Mouse (Mus musculus): ENCODE measurements around the gene Cdc42bpb. TPM values are rescaled to one million over a fixed set of nuclear protein-coding genes. Genes with fewer than 3 reads are reported as not detected.

The Cdc42bpb gene
- polyA plus RNA-seq, 1 experiment from 2014 or later = 25.6 TPM

DNA sequence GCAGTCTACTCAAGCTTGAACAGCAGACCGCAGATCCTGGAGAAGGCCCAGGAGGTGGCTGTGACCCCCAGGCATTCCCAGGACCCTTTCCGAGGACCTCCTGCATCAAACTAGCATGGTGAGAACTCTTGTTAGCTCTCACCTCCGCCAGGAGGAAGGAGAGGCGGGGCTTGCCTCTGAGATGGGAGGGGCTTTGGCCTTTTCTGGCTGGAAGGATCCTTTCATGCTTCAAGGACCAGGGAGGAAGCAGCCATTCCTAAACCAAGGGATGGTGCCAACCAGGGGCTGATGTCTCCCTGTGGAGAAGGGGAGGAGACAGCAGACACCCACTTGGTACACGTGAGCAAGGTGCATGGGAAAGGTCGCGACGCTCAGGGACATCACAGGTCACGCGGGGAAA is 93.0 kb downstream of the Cdc42bpb start:
- peak overlapping the region; percentile 30 for H3K4me3 ChIP-seq (replicated peaks)
- H3K9me3 ChIP-seq = no peaks in the 10 kb centered on the region
- 19% methylated on average over 10 of the region's 10 CpGs for WGBS
- H3K4me2 ChIP-seq = peak overlapping the region; percentile 47
- no peaks in the 10 kb centered on the region for H3K36me3 ChIP-seq
- peaks cover 37% of the 10 kb centered on the region for H3K4me1 ChIP-seq (replicated peaks)
- H3K9ac ChIP-seq (replicated peaks) = no peak overlapping the region
- no peak overlapping the region for H3K27ac ChIP-seq
- H3K27me3 ChIP-seq = 0 out of 2 replicates have a peak, but pooled peaks cover 3% of the 10 kb centered on the region
- 0 out of 2 replicates have a peak, but pooled peaks have one; percentile 26 for ATAC-seq (ENCODE audit: insufficient number of reproducible peaks, insufficient read depth, low FRiP score, low TSS enrichment, low read depth)

GRCm38 (mm10) chr12:111283573-111283972 is 93.9 kb downstream of the Cdc42bpb start:
- H3K27ac ChIP-seq = no peak overlapping the region
- H3K9ac ChIP-seq (replicated peaks) = no peak overlapping the region
- 66% methylated on average over 4 of the region's 4 CpGs for WGBS
- H3K4me2 ChIP-seq = no peak overlapping the region
- H3K27me3 ChIP-seq = 0 out of 2 replicates have a peak, but pooled peaks cover 3% of the 10 kb centered on the region
- peaks cover 27% of the 10 kb centered on the region for H3K4me1 ChIP-seq (replicated peaks)
- H3K36me3 ChIP-seq = no peaks in the 10 kb centered on the region
- H3K4me3 ChIP-seq (replicated peaks) = no peak overlapping the region
- peaks cover 8% of the 10 kb centered on the region for H3K9me3 ChIP-seq
- peak; percentile 52; the same call in 1 of the 2 replicates for ATAC-seq (ENCODE audit: insufficient number of reproducible peaks, insufficient read depth, low FRiP score, low TSS enrichment, low read depth)

- whole genome bisulfite sequencing = 44% methylated on average over 6 of the region's 6 CpGs
- Histone ChIP-seq H3K4me3 (replicated peaks) (no peak overlapping the region), H3K36me3 (no peaks in the 10 kb centered on the region), H3K4me2 (no peak overlapping the region), H3K27ac (no peak overlapping the region), H3K27me3 (peaks cover 64% of the 10 kb centered on the region), H3K9ac (replicated peaks) (no peak overlapping the region), H3K4me1 (replicated peaks) (peaks cover 26% of the 10 kb centered on the region), H3K9me3 (peaks cover 9% of the 10 kb centered on the region)
- ATAC-seq (ENCODE audit: insufficient number of reproducible peaks, insufficient read depth, low FRiP score, low TSS enrichment, low read depth) = no peak
Observed at GRCm38 (mm10) chr12:111276371-111276770, 101.1 kb downstream of the Cdc42bpb start.

DNA sequence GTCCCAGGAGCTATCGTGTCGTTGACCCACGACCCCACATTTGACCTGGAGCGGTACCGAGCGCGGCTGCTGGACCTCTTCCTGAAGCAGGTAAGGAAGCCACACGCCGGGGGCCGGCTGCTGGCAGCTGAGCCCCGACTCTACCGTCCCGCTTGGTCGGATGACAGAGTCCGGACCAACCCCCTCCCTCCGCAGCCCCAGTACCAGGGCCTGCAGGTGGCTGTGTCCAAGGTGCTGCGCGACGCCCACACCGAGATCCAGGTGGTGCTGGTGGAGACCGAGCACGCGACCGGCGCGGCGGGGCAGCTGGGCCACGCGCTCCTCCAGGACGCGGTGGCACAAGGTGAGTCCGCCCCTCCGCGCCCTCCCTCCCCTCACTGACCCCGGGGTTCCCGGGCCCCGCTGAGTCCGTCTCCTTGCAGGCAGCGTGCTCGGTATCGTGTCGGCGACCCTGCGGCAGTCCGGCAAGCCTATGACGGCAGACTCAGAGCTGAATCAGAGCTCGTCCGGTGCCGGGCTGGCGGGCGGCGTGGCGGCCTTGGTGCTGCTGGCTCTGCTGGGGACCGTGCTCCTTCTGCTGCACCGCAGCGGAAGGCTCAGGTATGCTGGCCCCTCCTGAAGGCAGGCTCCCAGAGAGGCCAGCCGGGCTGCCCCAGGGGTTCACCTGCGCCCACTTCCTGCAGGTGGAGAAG is 102.2 kb downstream of the Cdc42bpb start:
- Histone ChIP-seq H3K4me2 (peak overlapping the region; percentile 83), H3K36me3 (no peaks in the 10 kb centered on the region), H3K4me1 (replicated peaks) (peaks cover 31% of the 10 kb centered on the region), H3K9me3 (peaks cover 9% of the 10 kb centered on the region), H3K9ac (replicated peaks) (peak overlapping the region; percentile 37; the same call in 1 of the 2 replicates), H3K27me3 (peaks cover 75% of the 10 kb centered on the region), H3K4me3 (replicated peaks) (peak overlapping the region; percentile 44), H3K27ac (no peak overlapping the region)
- no peak for ATAC-seq (ENCODE audit: insufficient number of reproducible peaks, insufficient read depth, low FRiP score, low TSS enrichment, low read depth)
- WGBS = under 1% methylated on average over 57 of the region's 58 CpGs

GRCm38 (mm10) chr12:111274447-111275149 is 102.9 kb downstream of the Cdc42bpb start:
- WGBS = 4% methylated on average over 80 of the region's 80 CpGs
- H3K4me2 ChIP-seq = peak overlapping the region; percentile 83
- peaks cover 31% of the 10 kb centered on the region for H3K4me1 ChIP-seq (replicated peaks)
- no peak overlapping the region for H3K27ac ChIP-seq
- no peaks in the 10 kb centered on the region for H3K36me3 ChIP-seq
- no peak for ATAC-seq (ENCODE audit: insufficient number of reproducible peaks, insufficient read depth, low FRiP score, low TSS enrichment, low read depth)
- H3K27me3 ChIP-seq = peaks cover 82% of the 10 kb centered on the region
- H3K9ac ChIP-seq (replicated peaks) = peak overlapping the region; percentile 45
- peaks cover 9% of the 10 kb centered on the region for H3K9me3 ChIP-seq
- H3K4me3 ChIP-seq (replicated peaks) = peak overlapping the region; percentile 44

- Histone ChIP-seq H3K36me3 (no peaks in the 10 kb centered on the region), H3K9me3 (peaks cover 6% of the 10 kb centered on the region), H3K9ac (replicated peaks) (peak overlapping the region; percentile 45), H3K4me2 (peak overlapping the region; percentile 83), H3K27ac (no peak overlapping the region), H3K27me3 (peaks cover 87% of the 10 kb centered on the region), H3K4me3 (replicated peaks) (peak overlapping the region; percentile 44), H3K4me1 (replicated peaks) (peaks cover 31% of the 10 kb centered on the region)
- 3% methylated on average over 28 of the region's 28 CpGs for WGBS
- no peak for ATAC-seq (ENCODE audit: insufficient number of reproducible peaks, insufficient read depth, low FRiP score, low TSS enrichment, low read depth)
Observed at GRCm38 (mm10) chr12:111274006-111274405, 103.5 kb downstream of the Cdc42bpb start.

GRCm38 (mm10) chr12:111272420-111272819 is 105.1 kb downstream of the Cdc42bpb start:
- 21% methylated on average over 12 of the region's 12 CpGs for whole genome bisulfite sequencing
- Histone ChIP-seq H3K27me3 (peaks cover 93% of the 10 kb centered on the region), H3K4me3 (replicated peaks) (no peak overlapping the region), H3K9me3 (no peaks in the 10 kb centered on the region), H3K27ac (no peak overlapping the region), H3K4me1 (replicated peaks) (peaks cover 31% of the 10 kb centered on the region), H3K4me2 (no peak overlapping the region), H3K9ac (replicated peaks) (no peak overlapping the region), H3K36me3 (0 out of 2 replicates have a peak, but pooled peaks cover 4% of the 10 kb centered on the region)
- no peak for ATAC-seq (ENCODE audit: insufficient number of reproducible peaks, insufficient read depth, low FRiP score, low TSS enrichment, low read depth)

DNA sequence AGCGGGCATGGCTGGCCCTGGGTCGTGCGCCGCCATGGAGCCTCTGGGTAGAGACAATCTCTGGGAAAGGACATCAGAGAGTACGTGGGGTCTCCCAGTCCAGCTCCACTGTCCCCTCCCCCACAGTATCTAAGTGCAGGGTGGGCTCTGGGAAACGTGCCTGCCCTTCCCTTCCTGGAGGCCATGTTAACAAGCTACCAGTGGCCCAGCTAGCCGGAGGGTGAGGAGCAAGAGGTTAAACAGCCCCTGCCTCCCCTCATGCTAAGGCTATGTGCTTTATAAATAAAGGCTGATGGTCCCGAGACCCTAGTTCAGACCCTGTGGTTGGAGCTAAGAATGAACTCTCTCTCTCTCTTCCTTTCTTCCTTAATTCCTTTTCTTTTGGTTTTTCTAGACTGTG is 105.6 kb downstream of the Cdc42bpb start:
- 12% methylated on average over 8 of the region's 8 CpGs for WGBS
- H3K4me3 ChIP-seq (replicated peaks) = peak overlapping the region; percentile 17; the same call in 1 of the 2 replicates

DNA sequence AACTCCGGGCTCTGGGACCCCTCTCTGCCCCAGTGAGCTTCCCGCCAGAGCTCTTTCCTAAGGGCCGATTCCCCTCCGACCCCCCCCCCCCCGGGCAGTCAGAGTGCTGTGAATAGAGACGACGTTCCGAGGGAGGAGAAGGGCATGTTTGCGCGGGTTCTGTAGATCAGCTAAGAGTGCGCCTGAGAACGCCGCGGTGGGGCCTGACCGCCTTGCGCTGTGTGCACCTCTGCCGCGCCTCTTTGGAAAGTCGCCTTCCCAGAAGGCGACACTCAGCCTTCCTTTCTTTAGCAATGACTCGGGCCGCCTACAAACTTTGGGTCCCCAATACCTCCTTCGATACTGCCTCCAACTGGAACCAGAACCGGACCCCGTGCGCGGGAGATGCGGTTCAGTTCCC is 106.1 kb downstream of the Cdc42bpb start:
- no peaks in the 10 kb centered on the region for H3K9me3 ChIP-seq
- no peak overlapping the region for H3K9ac ChIP-seq (replicated peaks)
- H3K27ac ChIP-seq = no peak overlapping the region
- peak overlapping the region; percentile 32 for H3K4me2 ChIP-seq
- H3K36me3 ChIP-seq = 0 out of 2 replicates have a peak, but pooled peaks cover 4% of the 10 kb centered on the region
- peaks cover 83% of the 10 kb centered on the region for H3K27me3 ChIP-seq
- WGBS = 8% methylated on average over 28 of the region's 28 CpGs
- H3K4me3 ChIP-seq (replicated peaks) = peak overlapping the region; percentile 17; the same call in 1 of the 2 replicates
- no peak for ATAC-seq (ENCODE audit: insufficient number of reproducible peaks, insufficient read depth, low FRiP score, low TSS enrichment, low read depth)
- H3K4me1 ChIP-seq (replicated peaks) = peaks cover 31% of the 10 kb centered on the region

More for the DNA sequence above, 105.6 kb downstream of the Cdc42bpb start:
- no peaks in the 10 kb centered on the region for H3K9me3 ChIP-seq
- peaks cover 31% of the 10 kb centered on the region for H3K4me1 ChIP-seq (replicated peaks)
- H3K27me3 ChIP-seq = peaks cover 89% of the 10 kb centered on the region
- H3K9ac ChIP-seq (replicated peaks) = no peak overlapping the region
- no peak for ATAC-seq (ENCODE audit: insufficient number of reproducible peaks, insufficient read depth, low FRiP score, low TSS enrichment, low read depth)
- 0 out of 2 replicates have a peak, but pooled peaks cover 4% of the 10 kb centered on the region for H3K36me3 ChIP-seq
- peak overlapping the region; percentile 32; the same call in 1 of the 2 replicates for H3K4me2 ChIP-seq
- H3K27ac ChIP-seq = no peak overlapping the region

GRCm38 (mm10) chr12:111270629-111271277 is 106.8 kb downstream of the Cdc42bpb start, which contains the start of gene Amn:
Gene Amn, plus strand, starts transcription at chr12:111271095.
- H3K27me3 ChIP-seq = peaks cover 77% of the 10 kb centered on the region
- H3K4me1 ChIP-seq (replicated peaks) = peaks cover 30% of the 10 kb centered on the region
- H3K9ac ChIP-seq (replicated peaks) = no peak within 1 kb of the TSS
- no peak within 1 kb of the TSS for H3K27ac ChIP-seq
- peak within 1 kb of the TSS; percentile 17 for H3K4me3 ChIP-seq (replicated peaks)
- 36% methylated on average over 25 of the region's 25 CpGs for WGBS
- no peak for ATAC-seq (ENCODE audit: insufficient number of reproducible peaks, insufficient read depth, low FRiP score, low TSS enrichment, low read depth)
- no peaks in the 10 kb centered on the region for H3K9me3 ChIP-seq
- 0 out of 2 replicates have a peak, but pooled peaks cover 4% of the 10 kb centered on the region for H3K36me3 ChIP-seq
- peak within 1 kb of the TSS; percentile 32 for H3K4me2 ChIP-seq

All from limb, embryonic 12.5 days (tissue).